Mouse (Mus musculus): ENCODE data around the gene Csf2ra.
A peak's percentile ranks its signal among the peaks of the same experiment; 100 is the strongest.
"Not testable (repeated sequence)": the region's sequence is repeated elsewhere in the genome, so short reads cannot be mapped to it uniquely, and the experiment has no call there.

The Csf2ra gene

GRCm38 (mm10) chr19:61224678-61225525 lies 3.3 kb downstream of the Csf2ra start:
- no peak for DNase-seq (ENCODE audit: low spot score)

- DNase-seq (ENCODE audit: low spot score), result no peak
These were observed 4.4 kb downstream of the Csf2ra start for GRCm38 (mm10) chr19:61223706-61224328.

GRCm38 (mm10) chr19:61207506-61207905 lies 20.7 kb downstream of the Csf2ra start:
- not testable (repeated sequence) for DNase-seq (ENCODE audit: low spot score)

- DNase-seq (ENCODE audit: low spot score), result no peak
These were observed 28.4 kb downstream of the Csf2ra start for GRCm38 (mm10) chr19:61199836-61200235.

- peak; percentile 90 for DNase-seq (ENCODE audit: low spot score)
These were observed 28.9 kb downstream of the Csf2ra start for GRCm38 (mm10) chr19:61199316-61199715.

GRCm38 (mm10) chr19:61183590-61183989 lies 44.6 kb downstream of the Csf2ra start, which contains the start of gene Gm6020:
Gm6020 (plus strand) TSS chr19:61183890.
- DNase-seq (ENCODE audit: low spot score), result not testable (repeated sequence)

- no peak for DNase-seq (ENCODE audit: low spot score)
These were observed 52.4 kb downstream of the Csf2ra start, which contains the start of gene Gm7102 for GRCm38 (mm10) chr19:61175756-61176324. Gm7102 (minus strand) TSS chr19:61176309.

Data from lung, postnatal 25 days (tissue).